Mouse (Mus musculus): ENCODE data around the gene Tnfrsf1a. TPM values are rescaled to one million over a fixed set of nuclear protein-coding genes. Genes with fewer than 3 reads are reported as not detected.
A peak's percentile ranks its signal among the peaks of the same experiment; 100 is the strongest.

The Tnfrsf1a gene
- polyA plus RNA-seq, 1 experiment from 2014 or later, result 82.6 TPM

DNA sequence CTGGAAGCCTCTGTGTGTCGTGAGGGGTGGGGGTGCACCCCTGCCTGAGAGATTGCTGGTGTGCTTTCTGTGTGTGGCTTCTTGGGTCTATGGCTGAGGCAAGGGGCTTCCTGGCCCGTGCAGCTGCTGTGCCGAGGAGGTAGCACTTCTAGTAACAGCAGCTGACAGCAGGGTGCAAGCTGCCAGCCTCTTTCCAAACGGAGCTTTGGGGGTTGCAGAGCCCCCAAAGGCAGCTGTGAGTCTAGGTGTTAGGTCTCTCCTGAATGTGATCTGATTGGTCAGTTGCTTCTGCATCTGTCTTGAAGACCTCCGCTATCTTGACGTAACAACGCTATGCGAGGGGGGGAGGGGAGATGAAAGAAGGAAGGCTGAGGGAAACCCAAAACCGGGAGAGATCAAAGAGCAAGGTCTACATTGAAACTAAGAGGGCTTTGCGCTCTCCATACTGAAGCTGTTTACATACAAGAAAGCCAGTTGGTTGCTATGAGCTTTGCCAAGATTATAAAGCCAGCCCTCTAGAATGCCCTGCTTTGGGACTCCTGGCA lies 6.1 kb downstream of the Tnfrsf1a start:
- Histone ChIP-seq H3K9ac (ENCODE audit: low read length) (peak overlapping the region; percentile 44), H3K27me3 (ENCODE audit: control insufficient read depth, insufficient read depth, low read length) (no peaks in the 10 kb centered on the region), H3K4me1 (ENCODE audit: control insufficient read depth, insufficient read depth, low read length) (peaks cover 56% of the 10 kb centered on the region), H3K36me3 (ENCODE audit: control insufficient read depth, insufficient read depth, low read length) (peaks cover 16% of the 10 kb centered on the region), H3K27ac (ENCODE audit: low read length) (peak overlapping the region; percentile 20), H3K4me3 (replicated peaks; ENCODE audit: low read length) (peak overlapping the region; percentile 2), H3K9me3 (replicated peaks; ENCODE audit: control insufficient read depth, low read length) (no peaks in the 10 kb centered on the region), H3K4me2 (ENCODE audit: low read depth, low read length) (peak overlapping the region; percentile 33)
- ATAC-seq (ENCODE audit: insufficient read depth, low FRiP score), result no peak
- WGBS, result 10% methylated on average over 10 of the region's 10 CpGs

DNA sequence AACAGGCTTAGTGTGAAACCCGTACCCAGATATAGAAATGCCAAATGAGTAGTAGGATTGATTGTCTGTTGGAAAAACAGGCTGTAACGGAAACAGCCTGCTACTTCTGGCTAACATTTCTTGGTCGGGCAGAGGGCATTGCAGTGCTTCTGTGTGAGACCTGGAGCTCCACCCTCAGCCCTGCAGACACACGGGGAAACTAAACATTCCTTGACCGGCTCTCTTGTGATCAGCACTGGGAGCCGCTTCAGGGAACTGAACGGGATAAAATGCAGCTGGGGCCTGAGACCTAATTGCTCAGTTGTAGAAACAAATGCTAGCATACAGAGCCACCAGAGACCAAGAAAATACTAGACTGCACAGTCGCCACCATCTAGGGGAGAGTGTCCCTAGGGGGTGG lies 7.1 kb downstream of the Tnfrsf1a start:
- Histone ChIP-seq H3K9me3 (replicated peaks; ENCODE audit: control insufficient read depth, low read length) (no peaks in the 10 kb centered on the region), H3K36me3 (ENCODE audit: control insufficient read depth, insufficient read depth, low read length) (peaks cover 19% of the 10 kb centered on the region), H3K4me1 (ENCODE audit: control insufficient read depth, insufficient read depth, low read length) (peaks cover 52% of the 10 kb centered on the region), H3K9ac (ENCODE audit: low read length) (no peak overlapping the region), H3K4me3 (replicated peaks; ENCODE audit: low read length) (no peak overlapping the region), H3K4me2 (ENCODE audit: low read depth, low read length) (no peak overlapping the region), H3K27ac (ENCODE audit: low read length) (no peak overlapping the region), H3K27me3 (ENCODE audit: control insufficient read depth, insufficient read depth, low read length) (no peaks in the 10 kb centered on the region)
- ATAC-seq (ENCODE audit: insufficient read depth, low FRiP score), result peak; percentile 20; the same call in 1 of the 2 replicates
- 21% methylated on average over 8 of the region's 8 CpGs for WGBS

DNA sequence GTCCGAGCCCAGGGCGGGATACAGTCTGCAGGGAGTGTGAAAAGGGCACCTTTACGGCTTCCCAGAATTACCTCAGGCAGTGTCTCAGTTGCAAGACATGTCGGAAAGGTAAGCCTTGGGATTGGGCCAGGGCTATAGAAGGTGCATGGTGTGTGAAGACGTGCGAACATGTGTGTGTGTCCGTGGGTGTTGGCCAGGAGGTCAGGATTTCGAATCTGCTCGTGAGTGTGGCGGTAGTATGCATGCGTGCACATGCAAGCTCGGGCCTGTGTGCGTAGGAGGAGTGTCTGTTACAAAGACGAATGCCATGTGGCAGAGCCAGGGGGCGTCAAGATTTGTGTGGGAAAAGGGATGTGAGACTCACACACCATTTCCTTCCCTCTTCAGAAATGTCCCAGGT lies 8.2 kb downstream of the Tnfrsf1a start:
- Histone ChIP-seq H3K9me3 (replicated peaks; ENCODE audit: control insufficient read depth, low read length) (no peaks in the 10 kb centered on the region), H3K4me1 (ENCODE audit: control insufficient read depth, insufficient read depth, low read length) (peaks cover 41% of the 10 kb centered on the region), H3K4me2 (ENCODE audit: low read depth, low read length) (no peak overlapping the region), H3K36me3 (ENCODE audit: control insufficient read depth, insufficient read depth, low read length) (peaks cover 23% of the 10 kb centered on the region), H3K27me3 (ENCODE audit: control insufficient read depth, insufficient read depth, low read length) (no peaks in the 10 kb centered on the region), H3K27ac (ENCODE audit: low read length) (no peak overlapping the region), H3K4me3 (replicated peaks; ENCODE audit: low read length) (no peak overlapping the region), H3K9ac (ENCODE audit: low read length) (no peak overlapping the region)
- 81% methylated on average over 15 of the region's 15 CpGs for WGBS
- ATAC-seq (ENCODE audit: insufficient read depth, low FRiP score), result no peak

DNA sequence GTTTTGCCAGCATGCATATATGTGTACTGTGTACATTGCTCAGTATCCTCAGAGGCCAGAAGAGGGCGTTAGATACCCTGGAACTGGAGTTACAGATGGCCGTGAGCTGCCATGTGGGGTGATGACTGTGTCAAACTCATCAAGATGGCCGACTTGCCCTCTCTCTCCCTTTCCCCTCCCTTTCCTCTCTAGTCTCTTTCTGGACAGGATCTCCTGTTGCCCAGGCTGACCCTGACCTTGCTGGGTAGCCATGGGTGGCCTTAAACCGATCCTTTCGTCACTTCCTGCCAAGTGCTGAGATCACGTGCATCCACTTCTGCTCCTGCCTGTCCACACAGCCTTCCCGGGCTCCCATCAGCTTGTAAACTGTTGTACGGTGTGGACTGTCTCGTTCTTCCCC lies 10.8 kb downstream of the Tnfrsf1a start:
- no peak for ATAC-seq (ENCODE audit: insufficient read depth, low FRiP score)
- no peaks in the 10 kb centered on the region for H3K27me3 ChIP-seq (ENCODE audit: control insufficient read depth, insufficient read depth, low read length)
- H3K9ac ChIP-seq (ENCODE audit: low read length), result no peak overlapping the region
- H3K4me3 ChIP-seq (replicated peaks; ENCODE audit: low read length), result no peak overlapping the region
- WGBS, result 52% methylated on average over 9 of the region's 9 CpGs
- no peaks in the 10 kb centered on the region for H3K9me3 ChIP-seq (replicated peaks; ENCODE audit: control insufficient read depth, low read length)
- no peak overlapping the region for H3K27ac ChIP-seq (ENCODE audit: low read length)
- H3K4me1 ChIP-seq (ENCODE audit: control insufficient read depth, insufficient read depth, low read length), result peaks cover 25% of the 10 kb centered on the region
- H3K36me3 ChIP-seq (ENCODE audit: control insufficient read depth, insufficient read depth, low read length), result peaks cover 23% of the 10 kb centered on the region
- H3K4me2 ChIP-seq (ENCODE audit: low read depth, low read length), result no peak overlapping the region

DNA sequence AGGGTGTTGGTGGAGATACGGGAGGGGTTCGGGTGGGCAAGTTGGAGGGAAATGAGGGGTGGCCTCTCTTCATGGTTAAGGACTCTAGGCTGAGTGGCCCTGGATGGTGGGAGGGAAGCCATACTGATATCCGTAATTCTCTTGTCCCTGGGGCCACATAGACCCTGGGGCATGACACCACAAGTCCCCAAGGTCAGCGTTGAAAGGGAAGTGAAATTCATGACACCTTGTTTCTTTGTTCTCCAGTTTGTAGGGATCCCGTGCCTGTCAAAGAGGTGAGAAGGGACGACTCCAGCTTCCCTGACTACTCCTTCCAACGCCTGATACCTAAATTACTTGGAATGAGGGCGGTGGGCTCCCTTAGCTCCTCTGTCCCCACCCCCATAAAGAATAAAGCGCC lies 11.7 kb downstream of the Tnfrsf1a start:
- WGBS, result 78% methylated on average over 9 of the region's 9 CpGs
- peaks cover 16% of the 10 kb centered on the region for H3K4me1 ChIP-seq (ENCODE audit: control insufficient read depth, insufficient read depth, low read length)
- peaks cover 23% of the 10 kb centered on the region for H3K36me3 ChIP-seq (ENCODE audit: control insufficient read depth, insufficient read depth, low read length)
- H3K4me3 ChIP-seq (replicated peaks; ENCODE audit: low read length), result no peak overlapping the region
- no peaks in the 10 kb centered on the region for H3K27me3 ChIP-seq (ENCODE audit: control insufficient read depth, insufficient read depth, low read length)
- H3K4me2 ChIP-seq (ENCODE audit: low read depth, low read length), result no peak overlapping the region
- H3K27ac ChIP-seq (ENCODE audit: low read length), result no peak overlapping the region
- no peak for ATAC-seq (ENCODE audit: insufficient read depth, low FRiP score)
- no peaks in the 10 kb centered on the region for H3K9me3 ChIP-seq (replicated peaks; ENCODE audit: control insufficient read depth, low read length)
- H3K9ac ChIP-seq (ENCODE audit: low read length), result no peak overlapping the region

DNA sequence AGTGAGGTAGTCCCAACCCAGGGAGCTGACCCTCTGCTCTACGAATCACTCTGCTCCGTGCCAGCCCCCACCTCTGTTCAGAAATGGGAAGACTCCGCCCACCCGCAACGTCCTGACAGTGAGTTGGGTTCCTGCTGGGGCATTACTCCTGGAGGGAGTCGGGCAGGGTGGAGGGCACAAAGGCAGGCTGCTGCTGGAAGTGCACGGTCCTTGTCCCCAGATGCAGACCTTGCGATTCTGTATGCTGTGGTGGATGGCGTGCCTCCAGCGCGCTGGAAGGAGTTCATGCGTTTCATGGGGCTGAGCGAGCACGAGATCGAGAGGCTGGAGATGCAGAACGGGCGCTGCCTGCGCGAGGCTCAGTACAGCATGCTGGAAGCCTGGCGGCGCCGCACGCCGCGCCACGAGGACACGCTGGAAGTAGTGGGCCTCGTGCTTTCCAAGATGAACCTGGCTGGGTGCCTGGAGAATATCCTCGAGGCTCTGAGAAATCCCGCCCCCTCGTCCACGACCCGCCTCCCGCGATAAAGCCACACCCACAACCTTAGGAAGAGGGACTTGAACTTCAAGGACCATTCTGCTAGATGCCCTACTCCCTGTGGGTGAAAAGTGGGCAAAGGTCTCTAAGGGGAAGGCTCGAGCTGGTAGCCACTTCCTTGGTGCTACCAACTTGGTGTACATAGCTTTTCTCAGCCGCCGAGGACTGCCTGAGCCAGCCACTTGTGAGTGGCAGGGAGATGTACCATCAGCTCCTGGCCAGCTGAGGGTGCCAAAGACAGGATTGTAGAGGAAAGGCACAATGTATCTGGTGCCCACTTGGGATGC lies 12.5 kb downstream of the Tnfrsf1a start:
- peaks cover 8% of the 10 kb centered on the region; the same call in 1 of the 2 replicates for H3K4me1 ChIP-seq (ENCODE audit: control insufficient read depth, insufficient read depth, low read length)
- 51% methylated on average over 38 of the region's 38 CpGs for WGBS
- no peaks in the 10 kb centered on the region for H3K27me3 ChIP-seq (ENCODE audit: control insufficient read depth, insufficient read depth, low read length)
- H3K9me3 ChIP-seq (replicated peaks; ENCODE audit: control insufficient read depth, low read length), result no peaks in the 10 kb centered on the region
- no peak overlapping the region for H3K27ac ChIP-seq (ENCODE audit: low read length)
- no peak overlapping the region for H3K4me2 ChIP-seq (ENCODE audit: low read depth, low read length)
- no peak; the same call in 1 of the 2 replicates for ATAC-seq (ENCODE audit: insufficient read depth, low FRiP score)
- no peak overlapping the region for H3K9ac ChIP-seq (ENCODE audit: low read length)
- no peak overlapping the region for H3K4me3 ChIP-seq (replicated peaks; ENCODE audit: low read length)
- H3K36me3 ChIP-seq (ENCODE audit: control insufficient read depth, insufficient read depth, low read length), result peaks cover 23% of the 10 kb centered on the region

DNA sequence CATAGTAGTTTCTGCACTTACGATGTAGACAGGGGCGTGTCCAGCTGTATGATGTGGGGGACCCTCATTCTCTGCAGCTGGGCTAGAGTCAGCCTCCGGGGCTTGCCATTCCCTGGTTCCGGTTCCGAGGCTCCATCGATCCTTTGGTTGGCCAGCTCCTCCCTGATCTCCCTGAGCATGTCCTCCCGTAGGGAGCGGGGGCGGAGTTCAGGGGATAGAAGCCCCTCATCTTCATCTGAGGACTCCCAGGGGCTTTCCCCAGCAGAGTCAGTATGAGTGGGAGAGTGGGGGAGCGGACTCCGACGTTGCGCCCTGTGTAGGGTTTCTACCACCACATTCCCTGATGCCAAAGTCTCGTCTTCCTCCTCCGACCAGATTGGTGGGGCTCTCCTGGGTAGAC lies 13.9 kb downstream of the Tnfrsf1a start:
- no peak overlapping the region for H3K4me3 ChIP-seq (replicated peaks; ENCODE audit: low read length)
- H3K9me3 ChIP-seq (replicated peaks; ENCODE audit: control insufficient read depth, low read length), result no peaks in the 10 kb centered on the region
- H3K36me3 ChIP-seq (ENCODE audit: control insufficient read depth, insufficient read depth, low read length), result peaks cover 19% of the 10 kb centered on the region
- no peak for ATAC-seq (ENCODE audit: insufficient read depth, low FRiP score)
- H3K27ac ChIP-seq (ENCODE audit: low read length), result no peak overlapping the region
- no peaks in the 10 kb centered on the region for H3K27me3 ChIP-seq (ENCODE audit: control insufficient read depth, insufficient read depth, low read length)
- 41% methylated on average over 15 of the region's 15 CpGs for WGBS
- H3K4me1 ChIP-seq (ENCODE audit: control insufficient read depth, insufficient read depth, low read length), result peaks cover 7% of the 10 kb centered on the region; the same call in 1 of the 2 replicates
- H3K9ac ChIP-seq (ENCODE audit: low read length), result peak overlapping the region; percentile 29; the same call in 1 of the 2 replicates
- H3K4me2 ChIP-seq (ENCODE audit: low read depth, low read length), result 0 out of 2 replicates have a peak overlapping the region, but pooled peaks have one; percentile 4

DNA sequence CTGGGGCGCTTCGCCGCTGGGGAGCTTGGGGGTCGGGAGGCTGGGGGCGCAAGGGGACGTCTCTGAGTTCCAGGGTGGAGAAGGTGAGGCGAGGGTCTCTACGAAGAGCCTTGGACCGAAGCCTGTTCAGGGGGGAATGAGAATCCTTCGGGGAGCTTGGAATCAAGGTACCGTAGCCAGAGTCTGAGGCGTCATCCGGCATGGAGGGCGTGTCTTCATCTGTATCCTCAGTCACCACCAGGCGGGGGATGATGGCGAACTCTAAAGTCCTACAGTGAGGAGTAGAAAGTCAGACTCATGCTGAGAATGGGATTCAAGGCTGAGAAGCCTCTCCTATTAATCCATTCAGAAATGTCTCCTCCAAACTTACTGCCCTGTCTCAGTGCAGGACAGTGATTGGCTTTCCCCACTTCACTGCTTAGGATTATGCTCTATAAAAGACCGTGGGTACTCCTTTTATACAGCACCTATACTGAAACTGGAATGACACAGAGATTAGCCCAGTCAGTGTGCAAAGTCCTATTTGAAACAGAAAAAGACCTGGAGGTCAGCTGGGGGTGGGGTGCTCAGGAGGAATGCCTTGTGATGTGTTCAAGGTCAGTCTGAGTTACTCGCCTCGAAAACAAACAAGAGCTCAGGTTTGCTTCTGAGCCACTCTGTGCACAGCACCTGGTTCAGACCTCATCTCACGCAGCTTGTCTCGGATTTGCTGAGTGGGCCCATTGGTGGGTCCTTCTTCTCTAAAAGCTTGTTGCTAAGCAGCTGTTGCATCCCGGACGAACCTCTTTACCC lies 14.5 kb downstream of the Tnfrsf1a start:
- Histone ChIP-seq H3K36me3 (ENCODE audit: control insufficient read depth, insufficient read depth, low read length) (peaks cover 13% of the 10 kb centered on the region), H3K4me3 (replicated peaks; ENCODE audit: low read length) (no peak overlapping the region), H3K4me2 (ENCODE audit: low read depth, low read length) (0 out of 2 replicates have a peak overlapping the region, but pooled peaks have one; percentile 4), H3K27ac (ENCODE audit: low read length) (0 out of 2 replicates have a peak overlapping the region, but pooled peaks have one; percentile 1), H3K27me3 (ENCODE audit: control insufficient read depth, insufficient read depth, low read length) (no peaks in the 10 kb centered on the region), H3K9ac (ENCODE audit: low read length) (peak overlapping the region; percentile 29; the same call in 1 of the 2 replicates), H3K4me1 (ENCODE audit: control insufficient read depth, insufficient read depth, low read length) (peaks cover 13% of the 10 kb centered on the region; the same call in 1 of the 2 replicates), H3K9me3 (replicated peaks; ENCODE audit: control insufficient read depth, low read length) (no peaks in the 10 kb centered on the region)
- peak; percentile 26 for ATAC-seq (ENCODE audit: insufficient read depth, low FRiP score)
- 29% methylated on average over 23 of the region's 23 CpGs for WGBS

All from stomach, embryonic 16.5 days (tissue).